Comparison of ENCODE assay signal across 16 mouse cellular contexts in the genomic region with DNA sequence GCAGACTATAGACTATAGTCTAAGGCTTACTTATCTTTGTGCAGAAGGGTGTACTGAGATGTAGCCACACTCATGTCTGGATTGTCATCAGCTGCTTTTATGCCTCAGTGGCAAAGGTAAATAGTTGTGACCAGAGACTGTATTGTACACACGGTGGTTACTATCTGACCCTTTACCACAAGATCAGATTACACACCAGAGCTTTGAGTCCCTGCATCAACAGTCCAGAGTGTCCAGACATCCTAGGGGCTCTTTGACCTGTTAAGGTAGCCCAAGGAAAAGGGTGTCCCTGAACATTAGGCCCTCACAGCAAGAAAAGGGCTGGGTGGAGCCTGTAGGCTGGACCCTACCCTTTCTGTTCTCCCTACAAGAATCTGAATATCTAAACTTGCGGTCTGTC.
DNase-seq lines count a peak whose midpoint lies in the region; ATAC-seq and TF ChIP-seq lines count a peak whose summit lies in the region.
"Had no signal": no experiment of that assay in that cellular context is flagged by ENCODE, and none has a peak within 500 bp of the region (broad histone marks: within the 10 kb centered on the region; RNA-seq: fewer than 3 reads in every experiment).

No protein-coding gene starts in this region.

- H3K4me2 ChIP-seq in kidney, embryonic 14.5 days (replicated peaks; ENCODE audit: low read depth, low read length): no peak overlapping the region
- H3K4me2 ChIP-seq in kidney, embryonic 16.5 days (replicated peaks; ENCODE audit: low read depth, low read length): no peak overlapping the region
- no peak overlapping the region for H3K4me2 ChIP-seq in liver, postnatal 0 days (ENCODE audit: low read depth, low read length)
- H3K4me2 ChIP-seq: embryonic facial prominence, embryonic 12.5 days; forebrain, embryonic 13.5 days; forebrain, embryonic 15.5 days had no signal

- TF ChIP-seq CTCF in kidney, adult 2 months (conservative IDR thresholded peaks at IDR 0.05; ENCODE audit: insufficient read depth, insufficient read length, low read depth, low read length): no peak
- no peak for TF ChIP-seq CTCF in liver, postnatal 0 days (IDR thresholded peaks at IDR 0.05; ENCODE audit: low read depth)

- H3K36me3 ChIP-seq in kidney, embryonic 14.5 days (ENCODE audit: control insufficient read depth, insufficient read depth, low read length): no peaks in the 10 kb centered on the region
- H3K36me3 ChIP-seq in kidney, adult 2 months (ENCODE audit: control insufficient read depth, insufficient read depth, low read length): no peaks in the 10 kb centered on the region
- H3K36me3 ChIP-seq in kidney, embryonic 16.5 days (ENCODE audit: insufficient read depth, low read length): no peaks in the 10 kb centered on the region
- H3K36me3 ChIP-seq in liver, postnatal 0 days (replicated peaks; ENCODE audit: insufficient read depth, low read length): no peaks in the 10 kb centered on the region
- H3K36me3 ChIP-seq: embryonic facial prominence, embryonic 12.5 days; forebrain, embryonic 15.5 days; G1E had no signal

- 37% methylated on average over 2 of the region's 2 CpGs for WGBS in kidney, embryonic 14.5 days
- WGBS in kidney, adult 2 months: 52% methylated on average over 2 of the region's 2 CpGs
- WGBS in kidney, embryonic 16.5 days: 42% methylated on average over 2 of the region's 2 CpGs
- 54% methylated on average over 2 of the region's 2 CpGs for WGBS in liver, postnatal 0 days (ENCODE audit: insufficient replicate concordance)

- H3K9me3 ChIP-seq in kidney, embryonic 14.5 days (ENCODE audit: control insufficient read depth, low read length): no peaks in the 10 kb centered on the region
- no peaks in the 10 kb centered on the region for H3K9me3 ChIP-seq in kidney, embryonic 16.5 days (ENCODE audit: low read length)
- no peaks in the 10 kb centered on the region for H3K9me3 ChIP-seq in liver, postnatal 0 days (ENCODE audit: low read length)
- H3K9me3 ChIP-seq: embryonic facial prominence, embryonic 12.5 days; forebrain, embryonic 13.5 days; forebrain, embryonic 15.5 days; G1E had no signal

- no peaks in the 10 kb centered on the region for H3K4me1 ChIP-seq in kidney, embryonic 14.5 days (ENCODE audit: control insufficient read depth, insufficient read depth, low read length)
- no peaks in the 10 kb centered on the region for H3K4me1 ChIP-seq in kidney, adult 2 months (ENCODE audit: control insufficient read depth, insufficient read depth, low read length)
- no peaks in the 10 kb centered on the region for H3K4me1 ChIP-seq in kidney, embryonic 16.5 days (ENCODE audit: insufficient read depth, low read length)
- no peaks in the 10 kb centered on the region for H3K4me1 ChIP-seq in liver, postnatal 0 days (ENCODE audit: insufficient read depth)
- H3K4me1 ChIP-seq: forebrain, embryonic 13.5 days; forebrain, embryonic 15.5 days had no signal

- no peak for DNase-seq in kidney, adult 2 months
- DNase-seq in kidney, postnatal 10 days: no peak
- DNase-seq in 416B (ENCODE audit: low read depth): peak; percentile 9
- no peak for DNase-seq in liver, postnatal 0 days
- DNase-seq: adrenal gland, adult 8-10 months; cerebellum, adult 11-12 months had no signal

- H3K27me3 ChIP-seq in kidney, embryonic 14.5 days (ENCODE audit: control insufficient read depth, insufficient read depth, low read length): no peaks in the 10 kb centered on the region
- no peaks in the 10 kb centered on the region for H3K27me3 ChIP-seq in kidney, adult 2 months (replicated peaks; ENCODE audit: control insufficient read depth, insufficient read depth, low read length)
- no peaks in the 10 kb centered on the region for H3K27me3 ChIP-seq in kidney, embryonic 16.5 days (ENCODE audit: insufficient read depth, low read length)
- no peaks in the 10 kb centered on the region for H3K27me3 ChIP-seq in liver, postnatal 0 days (ENCODE audit: insufficient read depth, low read length)
- H3K27me3 ChIP-seq: CH12.LX; embryonic facial prominence, embryonic 12.5 days; forebrain, embryonic 13.5 days; forebrain, embryonic 15.5 days had no signal

- no peak overlapping the region for H3K4me3 ChIP-seq in kidney, embryonic 14.5 days (ENCODE audit: low read length)
- H3K4me3 ChIP-seq in kidney, adult 2 months (ENCODE audit: insufficient read depth, low read depth, low read length): no peak overlapping the region
- no peak overlapping the region for H3K4me3 ChIP-seq in kidney, embryonic 16.5 days (ENCODE audit: low read length)
- H3K4me3 ChIP-seq in liver, postnatal 0 days (ENCODE audit: low read depth, low read length): no peak overlapping the region
- H3K4me3 ChIP-seq: embryonic facial prominence, embryonic 12.5 days; forebrain, embryonic 13.5 days; forebrain, embryonic 15.5 days had no signal

- H3K27ac ChIP-seq in kidney, embryonic 14.5 days (ENCODE audit: low read depth, low read length): no peak overlapping the region
- no peak overlapping the region for H3K27ac ChIP-seq in kidney, adult 2 months (ENCODE audit: insufficient read depth, low read depth, low read length)
- no peak overlapping the region for H3K27ac ChIP-seq in kidney, embryonic 16.5 days (ENCODE audit: low read length)
- no peak overlapping the region for H3K27ac ChIP-seq in liver, postnatal 0 days (ENCODE audit: low read depth)
- H3K27ac ChIP-seq: embryonic facial prominence, embryonic 12.5 days; forebrain, embryonic 13.5 days; forebrain, embryonic 15.5 days had no signal

- TF ChIP-seq POLR2A in kidney, adult 2 months (IDR thresholded peaks at IDR 0.05; ENCODE audit: low read depth, low read length): no peak

- no peak for TF ChIP-seq EP300 in liver, postnatal 0 days (IDR thresholded peaks at IDR 0.05; ENCODE audit: low read depth)

- no peak overlapping the region for H3K9ac ChIP-seq in kidney, embryonic 14.5 days (ENCODE audit: low read depth, low read length)
- H3K9ac ChIP-seq in kidney, embryonic 16.5 days (replicated peaks; ENCODE audit: low read length): no peak overlapping the region
- no peak overlapping the region for H3K9ac ChIP-seq in liver, postnatal 0 days (replicated peaks)
- H3K9ac ChIP-seq: embryonic facial prominence, embryonic 12.5 days; forebrain, embryonic 13.5 days; forebrain, embryonic 15.5 days; forebrain, postnatal 0 days had no signal

- ATAC-seq in kidney, embryonic 14.5 days (ENCODE audit: low FRiP score, low TSS enrichment): 0 out of 2 replicates have a peak, but pooled peaks have one; percentile 54
- peak; percentile 55; the same call in 1 of the 2 replicates for ATAC-seq in kidney, embryonic 16.5 days (ENCODE audit: low FRiP score, low TSS enrichment)
- ATAC-seq in megakaryocyte-erythroid progenitor cell, adult 5-6 weeks (replicated peaks; ENCODE audit: low FRiP score, low TSS enrichment, poor library complexity, severe bottlenecking): 0 out of 2 replicates have a peak, but pooled peaks have one; percentile 11
- no peak for ATAC-seq in liver, postnatal 0 days
- ATAC-seq: forebrain, embryonic 13.5 days; forebrain, embryonic 15.5 days; forebrain, postnatal 0 days; Patski had no signal
